In the genomic region with DNA sequence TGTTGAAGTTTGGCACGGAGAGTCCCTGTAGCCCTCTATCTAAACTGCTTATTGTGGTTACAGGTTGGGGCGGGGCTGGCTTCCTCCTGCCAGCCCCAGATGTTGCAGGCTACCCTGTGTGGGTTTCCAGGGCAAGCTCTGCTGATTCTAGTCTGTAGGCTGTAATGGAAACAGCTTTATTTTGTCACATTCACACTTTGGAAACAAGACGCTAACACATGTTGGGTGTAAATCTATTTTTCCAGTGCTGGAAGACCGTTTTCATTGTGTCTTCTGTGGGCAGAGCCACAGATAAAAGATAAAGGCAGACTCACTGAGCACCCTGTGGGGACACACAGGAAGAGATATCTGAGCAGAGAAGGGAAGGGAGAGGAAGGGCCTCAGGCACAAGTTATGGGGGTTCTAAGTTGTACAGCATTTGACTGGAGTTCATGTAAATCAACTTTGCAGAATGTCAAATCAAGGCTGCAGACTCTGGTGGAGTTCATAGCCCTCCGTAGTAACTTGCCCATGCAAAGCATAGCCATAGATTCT, we compare ENCODE assay signal across 9 mouse cellular contexts. TPM values are rescaled to one million over a fixed set of nuclear protein-coding genes. Genes with fewer than 3 reads are reported as not detected.
DNase-seq lines count a peak whose midpoint lies in the region; ATAC-seq lines count a peak whose summit lies in the region.
"Had no signal": no experiment of that assay in that cellular context is flagged by ENCODE, and none has a peak within 500 bp of the region (broad histone marks: within the 10 kb centered on the region; RNA-seq: fewer than 3 reads in every experiment).

No protein-coding gene starts in this region.

- peak overlapping the region; percentile 49 for H3K27ac ChIP-seq in liver, embryonic 11.5 days (ENCODE audit: low read depth, low read length)
- no peak overlapping the region for H3K27ac ChIP-seq in hindbrain, embryonic 12.5 days
- H3K27ac ChIP-seq: midbrain, embryonic 10.5 days had no signal

- peak; percentile 83 for ATAC-seq in liver, embryonic 11.5 days (replicated peaks; ENCODE audit: low FRiP score)
- ATAC-seq in hindbrain, embryonic 12.5 days (ENCODE audit: low FRiP score), result no peak
- ATAC-seq in cerebellum, adult (ENCODE audit: insufficient number of reproducible peaks, low FRiP score, low TSS enrichment), result no peak

- peak; percentile 92 for DNase-seq in 416B (ENCODE audit: low read depth)
- peak; percentile 89 for DNase-seq in MEL-GATA-1-ER (ENCODE audit: extremely low read depth, low read depth)
- DNase-seq in liver, embryonic 11.5 days (ENCODE audit: low spot score), result peak; percentile 38
- DNase-seq in spleen, adult 12 weeks (ENCODE audit: low spot score), result peak; percentile 44
- DNase-seq in layer of hippocampus, adult 18-20 months (ENCODE audit: low spot score in 2 of 2), result no peak
- no peak for DNase-seq in urinary bladder, adult 18-20 months (ENCODE audit: low spot score in 2 of 2)

- peaks cover 11% of the 10 kb centered on the region for H3K4me1 ChIP-seq in liver, embryonic 11.5 days (replicated peaks; ENCODE audit: control insufficient read depth, insufficient read depth, low read length)
- no peaks in the 10 kb centered on the region for H3K4me1 ChIP-seq in hindbrain, embryonic 12.5 days
- H3K4me1 ChIP-seq: midbrain, embryonic 10.5 days had no signal

- no peaks in the 10 kb centered on the region for H3K27me3 ChIP-seq in liver, embryonic 11.5 days (replicated peaks; ENCODE audit: control insufficient read depth, insufficient read depth, low read length)
- no peaks in the 10 kb centered on the region for H3K27me3 ChIP-seq in hindbrain, embryonic 12.5 days

- WGBS in liver, embryonic 11.5 days, result 41% methylated on average over 5 of the region's 5 CpGs
- 83% methylated on average over 5 of the region's 5 CpGs for WGBS in hindbrain, embryonic 12.5 days

- H3K9me3 ChIP-seq in liver, embryonic 11.5 days (ENCODE audit: control insufficient read depth, low read length), result no peaks in the 10 kb centered on the region
- no peaks in the 10 kb centered on the region for H3K9me3 ChIP-seq in hindbrain, embryonic 12.5 days (replicated peaks)
- H3K9me3 ChIP-seq: midbrain, embryonic 10.5 days had no signal

- no peaks in the 10 kb centered on the region for H3K36me3 ChIP-seq in liver, embryonic 11.5 days (ENCODE audit: control insufficient read depth, insufficient read depth, low read length)
- H3K36me3 ChIP-seq in hindbrain, embryonic 12.5 days, result no peaks in the 10 kb centered on the region
- H3K36me3 ChIP-seq: midbrain, embryonic 10.5 days had no signal

- H3K4me2 ChIP-seq in liver, embryonic 11.5 days, result peak overlapping the region; percentile 47
- H3K4me2 ChIP-seq in hindbrain, embryonic 12.5 days (replicated peaks), result no peak overlapping the region

- no peak overlapping the region for H3K4me3 ChIP-seq in liver, embryonic 11.5 days (ENCODE audit: low read depth, low read length)
- H3K4me3 ChIP-seq in hindbrain, embryonic 12.5 days, result no peak overlapping the region
- H3K4me3 ChIP-seq: midbrain, embryonic 10.5 days had no signal

- 0 out of 2 replicates have a peak overlapping the region, but pooled peaks have one; percentile 13 for H3K9ac ChIP-seq in liver, embryonic 11.5 days (ENCODE audit: low read depth, low read length)
- H3K9ac ChIP-seq in hindbrain, embryonic 12.5 days, result no peak overlapping the region

RNA-seq across cellular contexts. Expression of gene Zpbp, which starts 59.8 kb away (rescaled TPM):
- polyA plus RNA-seq in liver, embryonic 11.5 days (2014; fragmentation: Nextera tagmentation; extraction: Ambion mirVana), result 0.69 and 0.80 TPM in 2 replicates
- polyA plus RNA-seq in hindbrain, embryonic 12.5 days (2016; fragmentation: Nextera tagmentation; extraction: Ambion mirVana), result 0.93 and 0.94 TPM in 2 replicates
- under 1 TPM; 0.69 to 0.79 TPM for total RNA-seq in layer of hippocampus, adult 18-20 months (2021)

Comparison
In these comparisons a context has a peak if more than half of its experiments do, and no peak if none do; other contexts are left out.
1. DNase-seq: peak in 416B (single experiment), MEL-GATA-1-ER (single experiment), liver, embryonic 11.5 days (single experiment) and spleen, adult 12 weeks (single experiment); none in layer of hippocampus, adult 18-20 months (0 of 2) and urinary bladder, adult 18-20 months (0 of 2).